Mouse (Mus musculus) ES-E14 (cell line): ENCODE measurements around the gene Olfr1263. TPM values are rescaled to one million over a fixed set of nuclear protein-coding genes. Genes with fewer than 3 reads are reported as not detected.

Source experiments
- DNase-seq: peaks from one replicate; pipeline ENCODE4 v3.0.0-alpha.2; 2013; ENCODE audit warnings: low read depth, low spot score
- H3K27ac ChIP-seq: 2 replicates; pipeline ENCODE4 v1.5.1; 2012; ENCODE audit warnings: low read depth, mild to moderate bottlenecking, low read length, moderate library complexity, mixed read lengths; ENCODE audit not compliant: poor library complexity, insufficient read depth, severe bottlenecking
- H3K36me3 ChIP-seq: 2 replicates; pipeline ENCODE4 v1.6.1; 2012; ENCODE audit warnings: mild to moderate bottlenecking, low read length, moderate library complexity, mixed read lengths; ENCODE audit not compliant: control insufficient read depth, poor library complexity, insufficient read depth, severe bottlenecking
- H3K4me1 ChIP-seq, 2 experiments: fragments of 150-350 bp in 1 of 2; sonication (generic) in 1 of 2; 2 replicates each; pipeline ENCODE4 v1.6.1; 2012; ENCODE audit warnings: low read length in 2 of 2, mild to moderate bottlenecking in 1 of 2, mixed read lengths in 1 of 2; ENCODE audit not compliant: control insufficient read depth in 2 of 2, insufficient read depth in 2 of 2, poor library complexity in 1 of 2
- H3K4me3 ChIP-seq, 2 experiments: fragments of 150-350 bp in 1 of 2; sonication (generic) in 1 of 2; 2 replicates each; pipeline ENCODE4 v1.5.1; 2012; ENCODE audit warnings: low read length in 2 of 2, low read depth in 1 of 2, mild to moderate bottlenecking in 1 of 2, mixed read lengths in 1 of 2; ENCODE audit not compliant: insufficient read depth in 1 of 2, poor library complexity in 1 of 2, severe bottlenecking in 1 of 2
- H3K9ac ChIP-seq: 2 replicates; pipeline ENCODE4 v1.6.1; 2012; ENCODE audit warnings: low read depth, mild to moderate bottlenecking, low read length, mixed read lengths; ENCODE audit not compliant: poor library complexity, insufficient read depth, severe bottlenecking
- H3K9me3 ChIP-seq: fragments of 150-350 bp; sonication (generic); 2 replicates; pipeline ENCODE4 v1.6.1; 2012; ENCODE audit warnings: low read depth, mild to moderate bottlenecking, low read length; ENCODE audit not compliant: control insufficient read depth, insufficient read depth
- CHD2 ChIP-seq: IDR thresholded peaks from 2 replicates; pipeline ENCODE4 v1.6.1; 2014; ENCODE audit warnings: mild to moderate bottlenecking, low read depth, low read length, inconsistent platforms
- HCFC1 ChIP-seq: IDR thresholded peaks from 2 replicates; pipeline ENCODE4 v1.6.1; 2012; ENCODE audit warnings: low read length, inconsistent platforms, borderline replicate concordance; ENCODE audit not compliant: insufficient read depth
- MAFK ChIP-seq: IDR thresholded peaks from 2 replicates; pipeline ENCODE4 v1.6.1; 2014; ENCODE audit warnings: mild to moderate bottlenecking, low read depth, low read length, inconsistent platforms; ENCODE audit not compliant: insufficient read depth
- ZC3H11A ChIP-seq: IDR thresholded peaks from 2 replicates; pipeline ENCODE4 v1.6.1; 2012; ENCODE audit warnings: low read depth, mild to moderate bottlenecking, inconsistent platforms, low read length, borderline replicate concordance
- ZNF384 ChIP-seq: IDR thresholded peaks from 2 replicates; pipeline ENCODE4 v1.6.1; 2012; ENCODE audit warnings: low read depth, low read length, inconsistent platforms
- in situ Hi-C, 2 experiments: fragments of 600-800 bp; cut with MboI; formaldehyde crosslinking; loops; one replicate each; pipeline ENCODE4 v1.15.1; 2025; ENCODE audit warnings: low sequenced_read_pairs in 2 of 2, inconsistent platforms in 1 of 2; ENCODE audit not compliant: unreplicated experiment in 2 of 2
- total RNA-seq: library from RNA; depleted of rRNA; stranded (reverse); fragments of 300-350 nt; gene quantifications from 2 replicates; pipeline ENCODE4 v1.2.3, GENCODE M21; 2012; rRNA removed

The Olfr1263 gene
- not detected in 2 replicates for total RNA-seq

DNA sequence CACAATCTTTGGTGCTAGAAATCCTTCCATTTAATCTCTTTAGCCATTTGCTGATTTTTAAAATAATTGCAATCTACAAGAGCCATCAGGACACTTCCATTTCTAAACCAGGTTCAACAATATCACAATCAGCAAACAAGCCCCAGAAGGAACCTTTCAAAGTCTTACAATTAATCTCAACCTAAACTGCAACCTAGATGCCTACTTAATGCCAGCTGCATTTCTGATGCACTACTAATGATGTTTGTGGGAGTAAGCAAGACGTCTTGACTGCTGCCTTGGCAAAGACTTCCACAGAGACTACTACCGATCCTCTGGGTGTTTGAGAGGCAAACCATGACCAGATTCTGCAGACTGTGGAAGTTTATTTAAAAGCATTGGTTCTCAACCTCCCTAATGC is at the start of gene Olfr1263:
Gene Olfr1263 (plus strand): TSS at position 301 of the 400 bp plus-strand sequence.
- no peak within 1 kb of the TSS for H3K27ac ChIP-seq
- H3K4me3 ChIP-seq = no peak within 1 kb of the TSS
- TF ChIP-seq ZNF384 (no peak), CHD2 (no peak), HCFC1 (no peak), MAFK (no peak), ZC3H11A (no peak)
- H3K4me1 ChIP-seq = no peaks in the 10 kb centered on the region
- in situ Hi-C loops = no loop called here
- no peak for DNase-seq
- no peak within 1 kb of the TSS for H3K9ac ChIP-seq
- no peaks in the 10 kb centered on the region for H3K36me3 ChIP-seq
- H3K9me3 ChIP-seq = no peaks in the 10 kb centered on the region

DNA sequence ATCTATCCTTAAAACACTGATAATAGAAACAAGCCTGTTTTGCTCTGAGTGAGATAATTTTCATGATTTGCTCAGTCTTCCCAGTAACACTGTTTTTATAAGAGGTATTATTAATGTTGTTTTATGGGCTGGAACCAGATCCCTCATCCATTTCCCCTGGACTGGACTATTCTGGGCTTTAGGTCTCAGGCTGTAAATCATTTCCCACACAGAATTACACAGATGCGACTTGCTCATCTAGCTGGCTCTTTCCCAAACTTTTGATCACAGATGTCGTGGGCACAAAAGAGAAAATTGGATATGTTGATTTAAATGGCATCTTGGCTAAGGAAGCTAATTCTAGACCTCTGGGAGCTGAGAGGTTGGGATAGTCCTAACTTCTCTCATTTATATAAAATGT is 37.7 kb upstream of the Olfr1263 start, which contains the start of gene Olfr1260:
Gene Olfr1260 (plus strand): TSS at position 157 of the 400 bp plus-strand sequence.
- H3K9me3 ChIP-seq = no peaks in the 10 kb centered on the region
- no peak for DNase-seq
- TF ChIP-seq MAFK (no peak), CHD2 (no peak), HCFC1 (no peak), ZNF384 (no peak)
- no peak within 1 kb of the TSS for H3K27ac ChIP-seq
- H3K4me3 ChIP-seq = no peak within 1 kb of the TSS
- H3K36me3 ChIP-seq = no peaks in the 10 kb centered on the region
- H3K9ac ChIP-seq = no peak within 1 kb of the TSS
- in situ Hi-C loops = no loop called here
- no peaks in the 10 kb centered on the region for H3K4me1 ChIP-seq

DNA sequence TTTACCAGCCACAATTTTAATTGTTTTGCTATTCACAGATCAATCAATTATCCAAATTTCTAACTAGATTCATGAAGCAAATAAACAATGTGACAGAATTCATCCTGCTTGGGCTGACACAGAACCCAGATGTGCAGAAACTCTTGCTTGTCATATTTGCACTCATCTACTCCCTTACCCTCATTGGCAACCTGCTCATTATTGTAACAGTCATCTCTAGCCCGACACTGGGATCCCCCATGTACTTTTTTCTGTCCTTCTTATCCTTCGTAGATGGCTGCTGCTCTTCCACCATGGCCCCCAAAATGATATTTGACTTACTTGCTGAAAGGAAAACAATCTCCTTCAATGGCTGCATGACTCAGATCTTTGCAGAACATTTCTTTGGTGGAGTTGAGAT is 34.2 kb upstream of the Olfr1263 start:
- TF ChIP-seq HCFC1 (no peak), ZC3H11A (no peak), CHD2 (no peak), MAFK (no peak)
- Histone ChIP-seq H3K4me1 (no peaks in the 10 kb centered on the region), H3K9ac (no peak overlapping the region), H3K9me3 (no peaks in the 10 kb centered on the region), H3K27ac (no peak overlapping the region), H3K36me3 (no peaks in the 10 kb centered on the region), H3K4me3 (no peak overlapping the region)
- no peak for DNase-seq
- in situ Hi-C loops = no loop called here

DNA sequence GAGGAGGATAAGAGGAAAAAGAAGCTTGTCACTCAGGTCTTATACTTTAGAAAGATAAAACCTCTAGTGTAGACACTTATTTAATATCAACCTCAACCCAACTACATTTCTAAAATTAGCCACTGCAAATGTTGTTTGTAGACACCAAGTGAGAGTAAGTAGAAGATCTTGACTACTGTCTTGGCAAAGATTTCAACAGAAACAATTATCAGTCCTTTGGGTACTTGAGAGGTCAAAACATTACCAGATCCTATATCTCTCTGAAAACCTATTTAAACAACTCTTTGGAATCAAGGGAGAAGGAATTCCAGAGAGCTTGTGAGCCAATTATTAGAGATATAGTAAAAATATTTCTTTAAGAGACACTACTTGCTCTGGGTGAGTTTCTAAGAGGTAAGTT is 21.0 kb upstream of the Olfr1263 start, which contains the start of gene Olfr1261:
Gene Olfr1261 (plus strand): TSS at position 301 of the 400 bp plus-strand sequence.
- H3K27ac ChIP-seq = no peak within 1 kb of the TSS
- no peak within 1 kb of the TSS for H3K9ac ChIP-seq
- no peaks in the 10 kb centered on the region for H3K4me1 ChIP-seq
- in situ Hi-C loops = no loop called here
- DNase-seq = no peak
- H3K36me3 ChIP-seq = no peaks in the 10 kb centered on the region
- no peak for TF ChIP-seq MAFK
- no peak for TF ChIP-seq HCFC1
- TF ChIP-seq CHD2 = no peak
- TF ChIP-seq ZNF384 = no peak
- no peak for TF ChIP-seq ZC3H11A
- no peaks in the 10 kb centered on the region for H3K9me3 ChIP-seq
- H3K4me3 ChIP-seq = no peak within 1 kb of the TSS

DNA sequence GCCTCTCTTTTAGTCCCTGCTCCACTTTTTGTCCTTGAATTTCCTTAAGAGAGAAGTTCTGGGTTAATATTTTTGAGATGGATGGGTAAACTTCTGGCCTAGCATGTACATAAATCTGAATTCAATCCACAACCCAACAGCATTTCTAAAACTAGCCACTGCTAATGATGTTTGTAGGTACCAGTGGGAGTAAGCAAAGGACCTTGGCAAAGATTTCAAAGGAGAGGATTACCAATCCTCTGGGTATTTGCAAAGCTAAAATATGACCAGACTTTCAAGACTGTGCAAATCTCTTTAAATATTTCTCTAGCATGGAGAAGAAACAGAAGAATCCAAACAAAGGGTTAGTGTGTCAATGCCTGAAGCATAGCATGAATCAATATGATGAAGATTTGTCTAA is 12.1 kb upstream of the Olfr1263 start, which contains the start of gene Olfr1262:
Gene Olfr1262 (plus strand): TSS at position 301 of the 400 bp plus-strand sequence.
- Histone ChIP-seq H3K27ac (no peak within 1 kb of the TSS), H3K9ac (no peak within 1 kb of the TSS), H3K4me3 (no peak within 1 kb of the TSS), H3K4me1 (no peaks in the 10 kb centered on the region), H3K36me3 (no peaks in the 10 kb centered on the region), H3K9me3 (no peaks in the 10 kb centered on the region)
- TF ChIP-seq ZC3H11A = no peak
- no peak for TF ChIP-seq HCFC1
- no peak for TF ChIP-seq CHD2
- no peak for TF ChIP-seq ZNF384
- no peak for TF ChIP-seq MAFK
- in situ Hi-C loops = no loop called here
- DNase-seq = no peak
